Mouse (Mus musculus): ENCODE results near the gene Bicc1.

GRCm38 (mm10) chr10:71138852-71139197 is 20.7 kb downstream of the Bicc1 start:
- no peak for TF ChIP-seq CTCF (IDR thresholded peaks at IDR 0.05; ENCODE audit: extremely low read depth, insufficient read length, insufficient replicate concordance, low read depth, low read length)
- no peak for TF ChIP-seq POLR2A (IDR thresholded peaks at IDR 0.05; ENCODE audit: low read depth, low read length)
